Mouse (Mus musculus): ENCODE results near the gene Tomm40.

The Tomm40 gene

GRCm38 (mm10) chr7:19746426-19747201, 31.4 kb upstream of the Tomm40 start:
- in situ Hi-C loops (cut with MboI; ENCODE audit: unreplicated experiment in 2 of 2) = no loop called here

GRCm38 (mm10) chr7:19745971-19746370, 30.7 kb upstream of the Tomm40 start:
- in situ Hi-C loops (cut with MboI; ENCODE audit: unreplicated experiment in 2 of 2) = no loop called here

GRCm38 (mm10) chr7:19744590-19745385, 29.6 kb upstream of the Tomm40 start:
- in situ Hi-C loops (cut with MboI; ENCODE audit: unreplicated experiment in 2 of 2) = no loop called here

- in situ Hi-C loops (cut with MboI; ENCODE audit: unreplicated experiment in 2 of 2) = no loop called here
These were observed 28.6 kb upstream of the Tomm40 start for GRCm38 (mm10) chr7:19743791-19744190.

- in situ Hi-C loops (cut with MboI; ENCODE audit: unreplicated experiment in 2 of 2) = no loop called here
These were observed 27.2 kb upstream of the Tomm40 start for GRCm38 (mm10) chr7:19742468-19742867.

- in situ Hi-C loops (cut with MboI; ENCODE audit: unreplicated experiment in 2 of 2) = no loop called here
These were observed 26.2 kb upstream of the Tomm40 start for GRCm38 (mm10) chr7:19741329-19742031.

- in situ Hi-C loops (cut with MboI; ENCODE audit: unreplicated experiment in 2 of 2) = no loop called here
These were observed 25.0 kb upstream of the Tomm40 start for GRCm38 (mm10) chr7:19740269-19740668.

GRCm38 (mm10) chr7:19738771-19739170, 23.5 kb upstream of the Tomm40 start:
- in situ Hi-C loops (cut with MboI; ENCODE audit: unreplicated experiment in 2 of 2) = no loop called here

GRCm38 (mm10) chr7:19736389-19737057, 21.3 kb upstream of the Tomm40 start:
- in situ Hi-C loops (cut with MboI; ENCODE audit: unreplicated experiment in 2 of 2) = no loop called here

- in situ Hi-C loops (cut with MboI; ENCODE audit: unreplicated experiment in 2 of 2) = loop anchor here in 1 of 2 experiments (5.0 kb wide), 1 partner anchor 43 kb away; no protein-coding TSS in a partner anchor
These were observed 19.0 kb upstream of the Tomm40 start for GRCm38 (mm10) chr7:19734178-19734666.

- in situ Hi-C loops (cut with MboI; ENCODE audit: unreplicated experiment in 2 of 2) = no loop called here
These were observed 11.3 kb upstream of the Tomm40 start for GRCm38 (mm10) chr7:19726541-19726940.

- in situ Hi-C loops (cut with MboI; ENCODE audit: unreplicated experiment in 2 of 2) = no loop called here
These were observed 8.9 kb upstream of the Tomm40 start for GRCm38 (mm10) chr7:19724167-19724566.

- in situ Hi-C loops (cut with MboI; ENCODE audit: unreplicated experiment in 2 of 2) = no loop called here
These were observed 7.5 kb upstream of the Tomm40 start for GRCm38 (mm10) chr7:19722754-19723195.

- in situ Hi-C loops (cut with MboI; ENCODE audit: unreplicated experiment in 2 of 2) = no loop called here
These were observed 4.0 kb upstream of the Tomm40 start for GRCm38 (mm10) chr7:19719200-19719599.

GRCm38 (mm10) chr7:19718297-19718952, 3.2 kb upstream of the Tomm40 start:
- in situ Hi-C loops (cut with MboI; ENCODE audit: unreplicated experiment in 2 of 2) = no loop called here

- in situ Hi-C loops (cut with MboI; ENCODE audit: unreplicated experiment in 2 of 2) = no loop called here
These were observed 2.1 kb upstream of the Tomm40 start for GRCm38 (mm10) chr7:19717346-19717745.

GRCm38 (mm10) chr7:19716822-19717221, 1.6 kb upstream of the Tomm40 start:
- in situ Hi-C loops (cut with MboI; ENCODE audit: unreplicated experiment in 2 of 2) = no loop called here

GRCm38 (mm10) chr7:19716055-19716682, 931 bp upstream of the Tomm40 start:
- in situ Hi-C loops (cut with MboI; ENCODE audit: unreplicated experiment in 2 of 2) = no loop called here

GRCm38 (mm10) chr7:19714836-19715235, 402 bp downstream of the Tomm40 start:
- in situ Hi-C loops (cut with MboI; ENCODE audit: unreplicated experiment in 2 of 2) = loop anchor here (5.0 kb wide), 3 partner anchors 48 to 213 kb away; partner anchors contain the start of gene Clptm1 (in 1 of the 2)

Measured in v-Abl transformed pro-B cells (cell line).